ENCODE assay signal across 22 mouse cellular contexts in genomic region chr11:79747801-79748200, GRCm38 (mm10).
A peak's percentile ranks its signal among the peaks of the same experiment; 100 is the strongest.
DNase-seq lines count a peak whose midpoint lies in the region; ATAC-seq and TF ChIP-seq lines count a peak whose summit lies in the region.
"Had no signal": no experiment of that assay in that cellular context is flagged by ENCODE, and none has a peak within 500 bp of the region (broad histone marks: within the 10 kb centered on the region; RNA-seq: fewer than 3 reads in every experiment).

No protein-coding gene starts in this region.

- H3K9me3 ChIP-seq in liver, postnatal 0 days (ENCODE audit: low read length): no peaks in the 10 kb centered on the region
- no peaks in the 10 kb centered on the region for H3K9me3 ChIP-seq in stomach, postnatal 0 days (ENCODE audit: control insufficient read depth, low read length)
- H3K9me3 ChIP-seq: embryonic facial prominence, embryonic 15.5 days; heart, embryonic 15.5 days had no signal

- 0 out of 2 replicates have a peak, but pooled peaks have one; percentile 18 for ATAC-seq in liver, postnatal 0 days
- no peak for ATAC-seq in stomach, postnatal 0 days (ENCODE audit: low FRiP score, low TSS enrichment)
- ATAC-seq: forebrain, embryonic 14.5 days had no signal

- H3K27me3 ChIP-seq in liver, postnatal 0 days (ENCODE audit: insufficient read depth, low read length): no peaks in the 10 kb centered on the region
- H3K27me3 ChIP-seq in stomach, postnatal 0 days (ENCODE audit: control insufficient read depth, insufficient read depth, low read length): no peaks in the 10 kb centered on the region
- H3K27me3 ChIP-seq: embryonic facial prominence, embryonic 15.5 days; heart, embryonic 15.5 days had no signal

- WGBS in liver, postnatal 0 days (ENCODE audit: insufficient replicate concordance): 54% methylated on average over 6 of the region's 6 CpGs
- WGBS in stomach, postnatal 0 days: 62% methylated on average over 6 of the region's 6 CpGs

- no peaks in the 10 kb centered on the region for H3K36me3 ChIP-seq in liver, postnatal 0 days (replicated peaks; ENCODE audit: insufficient read depth, low read length)
- no peaks in the 10 kb centered on the region for H3K36me3 ChIP-seq in stomach, postnatal 0 days (ENCODE audit: control insufficient read depth, insufficient read depth, low read length)
- H3K36me3 ChIP-seq: embryonic facial prominence, embryonic 15.5 days; forebrain, embryonic 10.5 days; heart, embryonic 15.5 days; hindbrain, embryonic 10.5 days had no signal

- H3K4me2 ChIP-seq in liver, postnatal 0 days (ENCODE audit: low read depth, low read length): peak overlapping the region; percentile 63; the same call in 1 of the 2 replicates
- no peak overlapping the region for H3K4me2 ChIP-seq in stomach, postnatal 0 days (replicated peaks; ENCODE audit: low read depth)
- H3K4me2 ChIP-seq: embryonic facial prominence, embryonic 15.5 days; heart, embryonic 11.5 days; heart, embryonic 15.5 days; hindbrain, embryonic 14.5 days had no signal

- peak; percentile 17 for DNase-seq in gastrocnemius, adult 2 months
- DNase-seq in gastrocnemius, postnatal 10 days: no peak
- DNase-seq in kidney, postnatal 25 days: peak; percentile 33 to 55
- DNase-seq in kidney, adult 18-20 months: no peak
- DNase-seq in liver, postnatal 0 days: peak; percentile 46
- no peak for DNase-seq in liver
- DNase-seq in stomach, postnatal 0 days (ENCODE audit: low spot score): peak; percentile 45
- no peak for DNase-seq in left cerebral cortex, postnatal 36 days (ENCODE audit: low spot score in 2 of 2)
- DNase-seq: adrenal gland, adult 8-10 months; cerebellum, adult 18-20 months; cerebellum, adult 9-11 months; embryo, embryonic 11 days; heart, adult 2 months; heart, postnatal 14 days had no signal

- no peak for TF ChIP-seq EP300 in liver, postnatal 0 days (IDR thresholded peaks at IDR 0.05; ENCODE audit: low read depth)
- no peak for TF ChIP-seq EP300 in stomach, postnatal 0 days (optimal IDR thresholded peaks at IDR 0.05)

- no peak overlapping the region for H3K4me3 ChIP-seq in gastrocnemius, adult 2 months
- 0 out of 2 replicates have a peak overlapping the region, but pooled peaks have one; percentile 37 for H3K4me3 ChIP-seq in liver, postnatal 0 days (ENCODE audit: low read depth, low read length)
- H3K4me3 ChIP-seq in stomach, postnatal 0 days (ENCODE audit: low read depth, low read length): no peak overlapping the region
- H3K4me3 ChIP-seq: embryonic facial prominence, embryonic 15.5 days; erythroblast, embryonic 14.5 days; forebrain, embryonic 10.5 days; heart, adult 2 months; heart, embryonic 15.5 days; hindbrain, embryonic 10.5 days had no signal

- H3K9ac ChIP-seq in liver, postnatal 0 days (replicated peaks): peak overlapping the region; percentile 66; the same call in 1 of the 2 replicates
- H3K9ac ChIP-seq in stomach, postnatal 0 days (ENCODE audit: low read length): no peak overlapping the region
- H3K9ac ChIP-seq: embryonic facial prominence, embryonic 15.5 days; heart, embryonic 15.5 days; hindbrain, embryonic 14.5 days had no signal

- intact Hi-C loops in gastrocnemius, adult 2 months (cut with DNase I): no loop called here
- intact Hi-C loops in left cerebral cortex, postnatal 36 days (cut with DNase I): no loop called here

- peaks cover 7% of the 10 kb centered on the region; the same call in 1 of the 2 replicates for H3K4me1 ChIP-seq in liver, postnatal 0 days (ENCODE audit: insufficient read depth)
- H3K4me1 ChIP-seq in stomach, postnatal 0 days (replicated peaks; ENCODE audit: control insufficient read depth, insufficient read depth): no peaks in the 10 kb centered on the region
- H3K4me1 ChIP-seq: embryonic facial prominence, embryonic 15.5 days had no signal

- no peak for TF ChIP-seq CTCF in gastrocnemius, adult 2 months (IDR thresholded peaks at IDR 0.05)
- no peak for TF ChIP-seq CTCF in liver, postnatal 0 days (IDR thresholded peaks at IDR 0.05; ENCODE audit: low read depth)
- no peak for TF ChIP-seq CTCF in stomach, postnatal 0 days (IDR thresholded peaks at IDR 0.05; ENCODE audit: low read depth)

- no peak overlapping the region for H3K27ac ChIP-seq in gastrocnemius, adult 2 months
- peak overlapping the region; percentile 96 for H3K27ac ChIP-seq in liver, postnatal 0 days (ENCODE audit: low read depth)
- H3K27ac ChIP-seq in stomach, postnatal 0 days (replicated peaks): no peak overlapping the region
- H3K27ac ChIP-seq: embryonic facial prominence, embryonic 15.5 days; forebrain, embryonic 10.5 days; heart, adult 2 months; heart, embryonic 15.5 days; hindbrain, embryonic 10.5 days; hindbrain, embryonic 14.5 days had no signal

Comparison
In these comparisons a context has a peak if more than half of its experiments do, and no peak if none do; other contexts are left out.
1. DNase-seq: peak in gastrocnemius, adult 2 months (single experiment), kidney, postnatal 25 days (2 of 2), liver, postnatal 0 days (single experiment) and stomach, postnatal 0 days (single experiment); none in gastrocnemius, postnatal 10 days (single experiment), kidney, adult 18-20 months (single experiment), liver (single experiment) and left cerebral cortex, postnatal 36 days (0 of 2).